Mouse (Mus musculus): ENCODE results near the gene Usp18.
A peak's percentile ranks its signal among the peaks of the same experiment; 100 is the strongest.

Gene Usp18

DNA sequence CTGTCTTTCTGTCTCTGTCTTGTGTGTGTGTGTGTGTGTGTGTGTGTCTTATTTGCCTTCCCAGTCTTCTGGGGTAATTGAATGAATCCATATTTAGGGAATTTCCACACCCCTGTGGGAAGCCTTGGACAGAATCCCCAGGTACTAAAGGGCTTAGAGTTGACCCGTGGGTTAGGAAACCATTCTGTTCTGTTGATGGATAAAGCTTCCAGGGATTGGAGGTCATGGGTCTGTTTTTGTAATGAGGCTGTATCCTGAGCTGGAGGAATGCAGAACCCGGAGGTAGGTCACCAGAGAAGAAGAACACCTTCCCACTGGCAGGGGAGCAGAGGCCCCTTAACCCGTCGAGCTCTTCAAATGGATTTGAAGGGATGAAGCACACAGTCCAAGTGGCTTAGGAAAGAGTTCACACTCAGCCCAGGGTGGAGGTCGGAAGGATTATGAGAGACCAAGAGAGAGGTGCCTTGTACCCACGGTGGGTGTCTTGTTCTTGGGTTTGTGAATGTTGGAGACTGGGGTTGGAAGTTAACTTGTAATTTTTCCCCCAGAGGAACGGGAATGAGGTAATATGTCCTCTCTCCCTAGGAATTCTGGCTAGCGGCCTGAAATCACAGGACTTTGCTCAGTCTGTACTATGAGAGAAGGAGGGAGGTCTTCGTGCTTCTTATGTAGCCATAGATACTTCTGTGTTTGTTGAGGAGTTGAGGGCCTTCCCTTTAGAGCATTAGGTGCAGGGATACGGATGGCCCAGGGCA lies 57.9 kb downstream of the Usp18 start:
- no peak for DNase-seq (ENCODE audit: low read depth)

DNA sequence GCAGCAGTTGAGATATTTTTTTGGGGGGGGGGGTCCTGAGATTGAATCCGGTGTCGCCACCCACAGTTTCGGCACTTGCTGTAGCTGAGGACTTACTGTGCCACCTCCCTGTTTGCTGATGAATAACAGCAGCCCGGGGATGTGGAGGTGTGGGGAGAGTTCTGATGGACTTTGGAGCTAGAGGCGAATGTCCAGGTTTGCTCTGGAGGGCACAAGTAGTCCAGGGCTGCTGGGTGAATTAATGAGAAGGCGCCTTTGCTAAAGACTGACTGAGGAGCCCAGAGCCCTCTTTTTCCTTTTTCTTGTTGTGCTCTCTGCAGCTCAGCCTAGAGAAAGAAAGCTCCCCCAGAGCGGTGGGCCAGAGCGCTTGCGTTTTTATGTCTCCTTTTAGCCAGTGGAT lies 58.9 kb downstream of the Usp18 start:
- no peak for DNase-seq (ENCODE audit: low read depth)

DNA sequence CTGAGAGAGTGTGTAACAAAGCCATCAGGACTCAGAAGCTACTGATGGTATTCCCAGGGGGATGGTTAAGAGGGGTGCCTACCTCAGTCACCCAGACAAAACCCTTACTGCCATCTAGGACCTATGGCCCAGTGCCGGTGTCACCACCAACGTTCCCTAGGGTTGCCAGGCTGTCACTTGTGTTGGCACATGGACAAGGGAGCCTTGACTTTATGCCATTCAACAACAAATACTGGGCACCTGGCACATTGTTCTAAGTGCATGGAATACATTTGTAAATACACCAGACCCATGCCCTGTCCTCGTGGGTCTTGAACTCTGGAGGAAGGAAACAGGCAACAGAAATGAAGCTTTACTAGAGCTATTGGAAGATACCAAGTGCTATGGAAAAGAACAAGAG lies 59.9 kb downstream of the Usp18 start:
- no peak for DNase-seq (ENCODE audit: low read depth)

DNA sequence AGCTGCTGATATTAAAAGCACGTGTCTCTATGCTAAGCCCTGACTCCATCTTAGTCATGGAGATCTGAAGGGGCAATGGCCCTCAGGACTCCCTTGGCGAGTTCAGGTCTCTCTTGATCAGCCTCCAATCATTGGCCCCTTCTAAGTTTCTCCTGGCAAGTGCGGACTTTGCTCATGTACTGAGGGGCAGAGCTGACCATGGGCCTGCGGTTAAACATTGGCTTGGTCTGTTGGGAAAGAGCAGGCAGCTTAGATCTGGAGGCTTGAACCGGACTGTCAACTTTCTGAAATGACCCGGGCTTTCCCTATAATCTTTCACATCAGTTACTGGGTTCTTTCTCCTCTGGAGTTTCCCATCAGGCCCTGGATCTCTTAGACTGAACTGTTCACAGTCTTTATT lies 65.3 kb downstream of the Usp18 start:
- no peak for DNase-seq (ENCODE audit: low read depth)

DNA sequence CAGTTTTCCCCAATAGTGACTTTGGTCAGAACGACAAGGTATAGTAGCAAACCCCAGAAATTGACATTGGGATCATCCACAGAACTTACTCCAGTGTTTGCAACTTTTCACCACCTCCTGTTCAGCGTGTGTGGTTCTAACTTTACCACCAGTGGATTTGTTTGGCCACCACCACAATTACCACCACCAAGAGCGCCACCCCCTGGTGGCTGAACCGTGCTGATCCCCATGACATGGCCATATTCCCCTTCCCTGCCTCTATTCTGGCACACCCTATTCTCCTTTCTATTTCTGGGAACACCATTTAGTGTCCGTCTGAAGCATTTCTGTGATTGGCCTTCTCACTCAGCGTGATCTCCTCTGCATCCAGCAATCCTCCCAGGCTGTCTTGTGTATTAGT lies 73.4 kb downstream of the Usp18 start:
- DNase-seq (ENCODE audit: low read depth), result peak; percentile 19
